8 mouse cellular contexts compared by ENCODE assay signal in genomic region chr5:122901179-122901578, GRCm38 (mm10). TPM values are rescaled to one million over a fixed set of nuclear protein-coding genes. Genes with fewer than 3 reads are reported as not detected.
DNase-seq lines count a peak whose midpoint lies in the region; ATAC-seq lines count a peak whose summit lies in the region.
"Had no signal": no experiment of that assay in that cellular context is flagged by ENCODE, and none has a peak within 500 bp of the region (broad histone marks: within the 10 kb centered on the region; RNA-seq: fewer than 3 reads in every experiment).

No protein-coding gene starts in this region.

- H3K4me1 ChIP-seq in lung, embryonic 16.5 days (replicated peaks; ENCODE audit: control insufficient read depth, insufficient read depth, low read length), result peaks cover 11% of the 10 kb centered on the region
- peaks cover 28% of the 10 kb centered on the region for H3K4me1 ChIP-seq in forebrain, embryonic 13.5 days
- H3K4me1 ChIP-seq in limb, embryonic 11.5 days (ENCODE audit: control insufficient read depth, insufficient read depth, low read length), result peaks cover 19% of the 10 kb centered on the region
- H3K4me1 ChIP-seq in neural tube, embryonic 14.5 days (ENCODE audit: control insufficient read depth, insufficient read depth, low read length), result peaks cover 17% of the 10 kb centered on the region

- H3K9ac ChIP-seq in lung, embryonic 16.5 days (ENCODE audit: low read length), result no peak overlapping the region
- peak overlapping the region; percentile 96 for H3K9ac ChIP-seq in forebrain, embryonic 13.5 days
- peak overlapping the region; percentile 91 for H3K9ac ChIP-seq in limb, embryonic 11.5 days (ENCODE audit: low read length)
- peak overlapping the region; percentile 93; the same call in 1 of the 2 replicates for H3K9ac ChIP-seq in neural tube, embryonic 14.5 days (replicated peaks; ENCODE audit: low read depth, low read length)

- H3K36me3 ChIP-seq in lung, embryonic 16.5 days (ENCODE audit: control insufficient read depth, insufficient read depth, low read length), result no peaks in the 10 kb centered on the region
- H3K36me3 ChIP-seq in forebrain, embryonic 13.5 days (ENCODE audit: poor library complexity, severe bottlenecking), result no peaks in the 10 kb centered on the region
- H3K36me3 ChIP-seq in limb, embryonic 11.5 days (ENCODE audit: control insufficient read depth, insufficient read depth, low read length), result no peaks in the 10 kb centered on the region
- H3K36me3 ChIP-seq in neural tube, embryonic 14.5 days (ENCODE audit: control insufficient read depth, insufficient read depth, low read length), result no peaks in the 10 kb centered on the region

- no peak for ATAC-seq in lung, embryonic 16.5 days (ENCODE audit: low read depth)
- no peak for ATAC-seq in forebrain, embryonic 13.5 days
- ATAC-seq in limb, embryonic 11.5 days (ENCODE audit: insufficient number of reproducible peaks, low FRiP score, low TSS enrichment, low read depth), result no peak
- ATAC-seq in neural tube, embryonic 14.5 days (ENCODE audit: low read depth), result no peak

- H3K4me3 ChIP-seq in lung, embryonic 16.5 days (ENCODE audit: low read length), result no peak overlapping the region
- H3K4me3 ChIP-seq in forebrain, embryonic 13.5 days, result peak overlapping the region; percentile 91; the same call in 1 of the 2 replicates
- H3K4me3 ChIP-seq in limb, embryonic 11.5 days (ENCODE audit: low read depth, low read length), result no peak overlapping the region; the same call in 1 of the 2 replicates
- H3K4me3 ChIP-seq in neural tube, embryonic 14.5 days (ENCODE audit: low read depth, low read length), result peak overlapping the region; percentile 85; the same call in 1 of the 2 replicates

- H3K27me3 ChIP-seq in lung, embryonic 16.5 days (ENCODE audit: control insufficient read depth, insufficient read depth, low read depth, low read length), result no peaks in the 10 kb centered on the region
- no peaks in the 10 kb centered on the region for H3K27me3 ChIP-seq in forebrain, embryonic 13.5 days
- H3K27me3 ChIP-seq in limb, embryonic 11.5 days (ENCODE audit: control insufficient read depth, insufficient read depth, low read length), result no peaks in the 10 kb centered on the region
- H3K27me3 ChIP-seq in neural tube, embryonic 14.5 days (ENCODE audit: control insufficient read depth, insufficient read depth, low read length), result no peaks in the 10 kb centered on the region

- DNase-seq in lung, postnatal 36 days, result no peak
- DNase-seq in limb, embryonic 11.5 days (ENCODE audit: low spot score), result no peak
- no peak for DNase-seq in embryo, embryonic 10.5 days (ENCODE audit: low spot score)
- DNase-seq in spleen, adult 18-20 months, result no peak
- DNase-seq: cerebellum, postnatal 25 days had no signal

- no peak overlapping the region for H3K27ac ChIP-seq in lung, embryonic 16.5 days (ENCODE audit: low read length)
- peak overlapping the region; percentile 93 for H3K27ac ChIP-seq in forebrain, embryonic 13.5 days
- H3K27ac ChIP-seq in limb, embryonic 11.5 days (replicated peaks; ENCODE audit: low read depth, low read length), result peak overlapping the region; percentile 84
- peak overlapping the region; percentile 96 for H3K27ac ChIP-seq in neural tube, embryonic 14.5 days (ENCODE audit: low read depth, low read length)

- 44% methylated on average over 11 of the region's 11 CpGs for WGBS in lung, embryonic 16.5 days
- WGBS in forebrain, embryonic 13.5 days, result 59% methylated on average over 11 of the region's 11 CpGs
- WGBS in limb, embryonic 11.5 days, result 56% methylated on average over 11 of the region's 11 CpGs
- 52% methylated on average over 11 of the region's 11 CpGs for WGBS in neural tube, embryonic 14.5 days

- no peaks in the 10 kb centered on the region for H3K9me3 ChIP-seq in lung, embryonic 16.5 days (ENCODE audit: control insufficient read depth, low read length)
- H3K9me3 ChIP-seq in forebrain, embryonic 13.5 days (replicated peaks), result no peaks in the 10 kb centered on the region
- no peaks in the 10 kb centered on the region for H3K9me3 ChIP-seq in limb, embryonic 11.5 days (ENCODE audit: control insufficient read depth, low read length)
- H3K9me3 ChIP-seq in neural tube, embryonic 14.5 days (ENCODE audit: control insufficient read depth, low read length), result no peaks in the 10 kb centered on the region

- peak overlapping the region; percentile 96 for H3K4me2 ChIP-seq in lung, embryonic 16.5 days (ENCODE audit: low read depth, low read length)
- H3K4me2 ChIP-seq in forebrain, embryonic 13.5 days, result peak overlapping the region; percentile 65
- H3K4me2 ChIP-seq in limb, embryonic 11.5 days (ENCODE audit: low read depth, severe bottlenecking), result peak overlapping the region; percentile 74
- H3K4me2 ChIP-seq in neural tube, embryonic 14.5 days (ENCODE audit: low read depth, low read length), result peak overlapping the region; percentile 90

RNA-seq across cellular contexts. Expression of gene Rnf34, which starts 51.3 kb away (rescaled TPM):
- 29.1 and 33.6 TPM in 2 replicates for polyA plus RNA-seq in lung, embryonic 16.5 days (2015; fragmentation: Nextera tagmentation; extraction: Ambion mirVana)
- 51.9 and 56.0 TPM in 2 replicates for polyA plus RNA-seq in forebrain, embryonic 13.5 days (2015; fragmentation: Nextera tagmentation; extraction: Ambion mirVana)
- polyA plus RNA-seq in limb, embryonic 11.5 days (2014; fragmentation: Nextera tagmentation; extraction: Ambion mirVana), result 56.2 and 57.5 TPM in 2 replicates
- 51.3 and 53.0 TPM in 2 replicates for polyA plus RNA-seq in neural tube, embryonic 14.5 days (2014; fragmentation: Nextera tagmentation; extraction: Ambion mirVana)

Comparison
In these comparisons a context has a peak if more than half of its experiments do, and no peak if none do; other contexts are left out.
1. H3K4me3 ChIP-seq: peak in forebrain, embryonic 13.5 days (single experiment) and neural tube, embryonic 14.5 days (single experiment); none in lung, embryonic 16.5 days (single experiment) and limb, embryonic 11.5 days (single experiment).
2. Peak in every context shown above with its lines, with median percentiles within 50 percentile points of each other: H3K4me2 ChIP-seq.